Mouse (Mus musculus) limb, embryonic 10.5 days (tissue): ENCODE data around the gene Hist1h2af. TPM values are rescaled to one million over a fixed set of nuclear protein-coding genes. Genes with fewer than 3 reads are reported as not detected.

Experiments
- DNase-seq: peaks from one replicate; pipeline ENCODE4 v3.0.0-alpha.2; 2017; ENCODE audit warnings: low spot score
- H3K27ac ChIP-seq: fragments of 300-500 bp; sonication (generic); 2 replicates; pipeline ENCODE4 v1.5.1; 2016; ENCODE audit warnings: mild to moderate bottlenecking
- H3K27me3 ChIP-seq: fragments of 300-500 bp; sonication (generic); 2 replicates; pipeline ENCODE4 v1.6.1; 2016; ENCODE audit warnings: low read depth, mild to moderate bottlenecking; ENCODE audit not compliant: poor library complexity, severe bottlenecking
- H3K36me3 ChIP-seq: fragments of 300-500 bp; sonication (generic); 2 replicates; pipeline ENCODE4 v1.6.1; 2016; ENCODE audit warnings: mild to moderate bottlenecking, moderate library complexity
- H3K4me1 ChIP-seq: fragments of 300-500 bp; sonication (generic); 2 replicates; pipeline ENCODE4 v1.6.1; 2016
- H3K4me3 ChIP-seq: fragments of 300-500 bp; sonication (generic); 2 replicates; pipeline ENCODE4 v1.5.1; 2016; ENCODE audit warnings: mild to moderate bottlenecking, moderate library complexity
- H3K9me3 ChIP-seq: fragments of 300-500 bp; sonication (generic); replicated peaks from 2 replicates; pipeline ENCODE4 v1.6.1; 2016; ENCODE audit warnings: mild to moderate bottlenecking
- WGBS: fragments of 180-500 bp; shearing (Covaris S2); methylation state at CpG from one replicate; pipeline ENCODE4 v1.1.7; 2016; 5-methylcytosine and 5-hydroxymethylcytosine counted together
- polyA plus RNA-seq: library from polyadenylated mRNA; unstranded; fragments of >200 nt; fragmentation: Nextera tagmentation; extraction: Ambion mirVana; gene quantifications from 2 replicates; pipeline ENCODE4 v1.2.1, GENCODE M21; 2016

Gene Hist1h2af
- polyA plus RNA-seq, 1 experiment from 2014 or later, result 11.7 TPM

- under 1% methylated on average over 27 of the region's 27 CpGs for WGBS
- Histone ChIP-seq H3K4me3 (peak overlapping the region; percentile 51), H3K27me3 (no peaks in the 10 kb centered on the region), H3K4me1 (peaks cover 5% of the 10 kb centered on the region), H3K9me3 (no peaks in the 10 kb centered on the region), H3K36me3 (no peaks in the 10 kb centered on the region), H3K27ac (no peak overlapping the region)
- DNase-seq, result peak; percentile 81
Observed at GRCm38 (mm10) chr13:23517603-23518294, 16.0 kb upstream of the Hist1h2af start.

GRCm38 (mm10) chr13:23518295-23518603 lies 15.5 kb upstream of the Hist1h2af start:
- no peak for DNase-seq
- H3K4me1 ChIP-seq, result peaks cover 5% of the 10 kb centered on the region
- no peaks in the 10 kb centered on the region for H3K27me3 ChIP-seq
- H3K4me3 ChIP-seq, result peak overlapping the region; percentile 51
- no peaks in the 10 kb centered on the region for H3K36me3 ChIP-seq
- under 1% methylated on average over 6 of the region's 6 CpGs for WGBS
- no peak overlapping the region for H3K27ac ChIP-seq
- no peaks in the 10 kb centered on the region for H3K9me3 ChIP-seq

- Histone ChIP-seq H3K4me1 (peaks cover 5% of the 10 kb centered on the region), H3K27me3 (no peaks in the 10 kb centered on the region), H3K27ac (no peak overlapping the region), H3K4me3 (peak overlapping the region; percentile 51), H3K9me3 (no peaks in the 10 kb centered on the region), H3K36me3 (no peaks in the 10 kb centered on the region)
- 0% methylated on average over 6 of the region's 6 CpGs for WGBS
- peak; percentile 76 for DNase-seq
Observed at GRCm38 (mm10) chr13:23518885-23519284, 14.8 kb upstream of the Hist1h2af start.

GRCm38 (mm10) chr13:23519416-23519815 lies 14.3 kb upstream of the Hist1h2af start:
- Histone ChIP-seq H3K9me3 (no peaks in the 10 kb centered on the region), H3K27me3 (no peaks in the 10 kb centered on the region), H3K27ac (no peak overlapping the region), H3K36me3 (no peaks in the 10 kb centered on the region), H3K4me1 (peaks cover 5% of the 10 kb centered on the region), H3K4me3 (peak overlapping the region; percentile 51)
- under 1% methylated on average over 10 of the region's 10 CpGs for whole genome bisulfite sequencing
- DNase-seq, result peak; percentile 72

- Histone ChIP-seq H3K27me3 (no peaks in the 10 kb centered on the region), H3K27ac (no peak overlapping the region), H3K4me1 (peaks cover 7% of the 10 kb centered on the region), H3K36me3 (no peaks in the 10 kb centered on the region), H3K9me3 (no peaks in the 10 kb centered on the region), H3K4me3 (peak overlapping the region; percentile 27)
- under 1% methylated on average over 14 of the region's 14 CpGs for whole genome bisulfite sequencing
- DNase-seq, result peak; percentile 79
Observed at GRCm38 (mm10) chr13:23521703-23522102, 12.0 kb upstream of the Hist1h2af start.

- no peak overlapping the region for H3K27ac ChIP-seq
- no peaks in the 10 kb centered on the region for H3K27me3 ChIP-seq
- H3K9me3 ChIP-seq, result no peaks in the 10 kb centered on the region
- 63% methylated on average over 5 of the region's 5 CpGs for WGBS
- no peak for DNase-seq
- H3K4me1 ChIP-seq, result peaks cover 13% of the 10 kb centered on the region
- H3K36me3 ChIP-seq, result no peaks in the 10 kb centered on the region
- no peak overlapping the region for H3K4me3 ChIP-seq
Observed at GRCm38 (mm10) chr13:23523976-23524375, 9.7 kb upstream of the Hist1h2af start.

GRCm38 (mm10) chr13:23524654-23525053 lies 9.1 kb upstream of the Hist1h2af start:
- Histone ChIP-seq H3K27ac (no peak overlapping the region), H3K27me3 (no peaks in the 10 kb centered on the region), H3K9me3 (no peaks in the 10 kb centered on the region), H3K4me3 (peak overlapping the region; percentile 19), H3K36me3 (no peaks in the 10 kb centered on the region), H3K4me1 (peaks cover 19% of the 10 kb centered on the region)
- 10% methylated on average over 5 of the region's 5 CpGs for WGBS
- peak; percentile 93 for DNase-seq

GRCm38 (mm10) chr13:23525901-23526300 lies 7.8 kb upstream of the Hist1h2af start:
- Histone ChIP-seq H3K27ac (no peak overlapping the region), H3K36me3 (no peaks in the 10 kb centered on the region)

GRCm38 (mm10) chr13:23526312-23526711 lies 7.4 kb upstream of the Hist1h2af start:
- H3K27ac ChIP-seq, result peak overlapping the region; percentile 79
- no peaks in the 10 kb centered on the region for H3K36me3 ChIP-seq
- peak; percentile 93 for DNase-seq
- under 1% methylated on average over 17 of the region's 17 CpGs for WGBS
- H3K4me1 ChIP-seq, result peaks cover 19% of the 10 kb centered on the region
- no peaks in the 10 kb centered on the region for H3K9me3 ChIP-seq
- no peaks in the 10 kb centered on the region for H3K27me3 ChIP-seq
- H3K4me3 ChIP-seq, result peak overlapping the region; percentile 53

More at GRCm38 (mm10) chr13:23525901-23526300, 7.8 kb upstream of the Hist1h2af start:
- Histone ChIP-seq H3K4me1 (peaks cover 19% of the 10 kb centered on the region), H3K4me3 (peak overlapping the region; percentile 53), H3K27me3 (no peaks in the 10 kb centered on the region), H3K9me3 (no peaks in the 10 kb centered on the region)
- peak; percentile 67 for DNase-seq
- WGBS, result 1% methylated on average over 10 of the region's 10 CpGs

- DNase-seq, result peak; percentile 49
Observed at GRCm38 (mm10) chr13:23529005-23529404, 4.7 kb upstream of the Hist1h2af start.

GRCm38 (mm10) chr13:23529480-23530165 lies 4.1 kb upstream of the Hist1h2af start:
- Histone ChIP-seq H3K27ac (peak overlapping the region; percentile 97), H3K4me1 (peaks cover 31% of the 10 kb centered on the region), H3K36me3 (no peaks in the 10 kb centered on the region), H3K9me3 (no peaks in the 10 kb centered on the region), H3K4me3 (peak overlapping the region; percentile 63), H3K27me3 (no peaks in the 10 kb centered on the region)
- WGBS, result 40% methylated on average over 2 of the region's 2 CpGs
- DNase-seq, result no peak

More at GRCm38 (mm10) chr13:23529005-23529404, 4.7 kb upstream of the Hist1h2af start:
- 76% methylated on average over 5 of the region's 5 CpGs for WGBS
- Histone ChIP-seq H3K36me3 (no peaks in the 10 kb centered on the region), H3K27ac (peak overlapping the region; percentile 22; the same call in 1 of the 2 replicates), H3K4me1 (peaks cover 31% of the 10 kb centered on the region), H3K4me3 (peak overlapping the region; percentile 27; the same call in 1 of the 2 replicates), H3K9me3 (no peaks in the 10 kb centered on the region), H3K27me3 (no peaks in the 10 kb centered on the region)

GRCm38 (mm10) chr13:23530181-23530900 lies 3.4 kb upstream of the Hist1h2af start:
- peak overlapping the region; percentile 97 for H3K27ac ChIP-seq
- H3K27me3 ChIP-seq, result no peaks in the 10 kb centered on the region
- DNase-seq, result peak; percentile 56
- peak overlapping the region; percentile 63 for H3K4me3 ChIP-seq
- WGBS, result under 1% methylated on average over 20 of the region's 20 CpGs
- H3K36me3 ChIP-seq, result no peaks in the 10 kb centered on the region
- H3K4me1 ChIP-seq, result peaks cover 30% of the 10 kb centered on the region
- no peaks in the 10 kb centered on the region for H3K9me3 ChIP-seq
